Mouse (Mus musculus) heart, postnatal 10 days (tissue): ENCODE measurements around the gene Stum. TPM values are rescaled to one million over a fixed set of nuclear protein-coding genes. Genes with fewer than 3 reads are reported as not detected.
"Not testable (repeated sequence)": the region's sequence is repeated elsewhere in the genome, so short reads cannot be mapped to it uniquely, and the experiment has no call there.

Experiments
- DNase-seq, 2 experiments: peaks; one replicate each; pipeline ENCODE4 v3.0.0; 2021
- intact Hi-C: fragments of 180-260 bp; cut with DNase I; formaldehyde crosslinking; loops from one replicate; pipeline ENCODE4 v1.15.1; 2025
- total RNA-seq, 2 experiments: library from RNA; stranded (reverse); gene quantifications; 2 replicates each; pipeline ENCODE4 v1.2.3; 2021

Gene Stum
- 1 to 10 TPM; 1.2 to 1.8 TPM for total RNA-seq

- intact Hi-C loops = loop anchor here (1.0 to 2.0 kb wide), 3 partner anchors 49 to 215 kb away; no protein-coding TSS in a partner anchor
- peak; percentile 75 to 82 for DNase-seq
Observed at GRCm38 (mm10) chr1:180483399-180484291, at the start of gene Stum. Gene Stum (minus strand): TSS chr1:180483504.

GRCm38 (mm10) chr1:180532671-180533070 lies 49.4 kb upstream of the Stum start:
- DNase-seq = no peak
- intact Hi-C loops = no loop called here

- no peak for DNase-seq
- intact Hi-C loops = no loop called here
Observed at GRCm38 (mm10) chr1:180530457-180531263, 47.4 kb upstream of the Stum start.

- no peak for DNase-seq
- intact Hi-C loops = no loop called here
Observed at GRCm38 (mm10) chr1:180529847-180530246, 46.5 kb upstream of the Stum start.

- no peak for DNase-seq
- intact Hi-C loops = no loop called here
Observed at GRCm38 (mm10) chr1:180525301-180525700, 42.0 kb upstream of the Stum start.

GRCm38 (mm10) chr1:180523320-180523719 lies 40.0 kb upstream of the Stum start:
- DNase-seq = no peak
- intact Hi-C loops = no loop called here

GRCm38 (mm10) chr1:180520190-180520589 lies 36.9 kb upstream of the Stum start:
- intact Hi-C loops = no loop called here
- DNase-seq = no peak

- DNase-seq = no peak
- intact Hi-C loops = no loop called here
Observed at GRCm38 (mm10) chr1:180519520-180519919, 36.2 kb upstream of the Stum start.

- DNase-seq, intact Hi-C loops: not testable (repeated sequence)
Observed at GRCm38 (mm10) chr1:180518899-180519298, 35.6 kb upstream of the Stum start.

GRCm38 (mm10) chr1:180518412-180518811 lies 35.1 kb upstream of the Stum start:
- no peak for DNase-seq
- intact Hi-C loops = no loop called here

- no peak for DNase-seq
- intact Hi-C loops = no loop called here
Observed at GRCm38 (mm10) chr1:180517390-180518054, 34.2 kb upstream of the Stum start.

GRCm38 (mm10) chr1:180514077-180514476 lies 30.8 kb upstream of the Stum start:
- DNase-seq = no peak
- intact Hi-C loops = no loop called here

GRCm38 (mm10) chr1:180510879-180511278 lies 27.6 kb upstream of the Stum start:
- DNase-seq = no peak
- intact Hi-C loops = no loop called here

- intact Hi-C loops = no loop called here
- peak in 1 of 2 experiments; percentile 12 for DNase-seq
Observed at GRCm38 (mm10) chr1:180510442-180510841, 27.1 kb upstream of the Stum start.

GRCm38 (mm10) chr1:180508662-180509061 lies 25.4 kb upstream of the Stum start:
- DNase-seq = no peak
- intact Hi-C loops = no loop called here

- DNase-seq = no peak
- intact Hi-C loops = no loop called here
Observed at GRCm38 (mm10) chr1:180507291-180507791, 24.0 kb upstream of the Stum start.

GRCm38 (mm10) chr1:180506341-180506740 lies 23.0 kb upstream of the Stum start:
- DNase-seq = no peak
- intact Hi-C loops = no loop called here

GRCm38 (mm10) chr1:180504899-180505298 lies 21.6 kb upstream of the Stum start:
- intact Hi-C loops = no loop called here
- DNase-seq = no peak

GRCm38 (mm10) chr1:180503484-180503883 lies 20.2 kb upstream of the Stum start:
- intact Hi-C loops = no loop called here
- no peak for DNase-seq

- DNase-seq = no peak
- intact Hi-C loops = no loop called here
Observed at GRCm38 (mm10) chr1:180502566-180502965, 19.3 kb upstream of the Stum start.

GRCm38 (mm10) chr1:180500641-180501040 lies 17.3 kb upstream of the Stum start:
- no peak for DNase-seq
- intact Hi-C loops = no loop called here
